Mouse (Mus musculus) lung, postnatal 25 days (tissue): Measurements from ENCODE around the gene Coq2.

ENCODE experiments used
- DNase-seq: peaks from one replicate; pipeline ENCODE4 v3.0.0; 2022; ENCODE audit warnings: low spot score

The Coq2 gene

DNA sequence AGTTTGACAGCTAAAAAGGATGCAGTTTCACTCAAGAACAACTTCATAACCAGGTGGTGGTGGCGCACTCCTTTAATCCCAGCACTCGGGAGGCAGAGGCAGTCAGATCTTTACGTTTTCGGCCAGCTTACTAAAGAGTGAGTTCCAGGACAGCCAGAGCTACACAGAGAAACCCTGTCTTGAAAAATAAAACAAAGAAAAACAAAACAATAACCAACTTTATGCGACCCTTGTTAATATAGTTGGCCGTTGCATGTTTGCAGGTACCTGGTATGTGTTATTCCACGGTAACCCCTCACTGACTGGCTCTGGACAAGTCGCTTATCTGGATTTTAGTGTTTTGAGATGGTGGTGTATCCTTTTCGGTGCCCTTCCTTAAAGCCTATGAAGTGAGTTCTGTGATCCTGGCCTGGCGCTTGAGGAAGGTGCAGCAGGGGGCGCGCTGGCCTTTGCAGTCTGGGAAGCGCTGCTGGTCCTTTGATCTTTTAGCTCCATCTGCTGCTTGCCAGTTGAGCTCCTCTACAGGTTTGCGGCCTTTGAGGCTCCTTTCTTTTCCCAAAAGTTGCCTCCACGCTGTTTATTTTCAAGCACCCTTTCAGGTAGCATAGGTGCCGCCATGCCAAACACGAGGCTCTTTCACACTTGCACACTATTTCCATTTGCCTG, at the start of gene Coq2:
TSS of gene Coq2 (minus strand) at position 430 of the 666 bp plus-strand sequence.
- DNase-seq = peak; percentile 87

DNA sequence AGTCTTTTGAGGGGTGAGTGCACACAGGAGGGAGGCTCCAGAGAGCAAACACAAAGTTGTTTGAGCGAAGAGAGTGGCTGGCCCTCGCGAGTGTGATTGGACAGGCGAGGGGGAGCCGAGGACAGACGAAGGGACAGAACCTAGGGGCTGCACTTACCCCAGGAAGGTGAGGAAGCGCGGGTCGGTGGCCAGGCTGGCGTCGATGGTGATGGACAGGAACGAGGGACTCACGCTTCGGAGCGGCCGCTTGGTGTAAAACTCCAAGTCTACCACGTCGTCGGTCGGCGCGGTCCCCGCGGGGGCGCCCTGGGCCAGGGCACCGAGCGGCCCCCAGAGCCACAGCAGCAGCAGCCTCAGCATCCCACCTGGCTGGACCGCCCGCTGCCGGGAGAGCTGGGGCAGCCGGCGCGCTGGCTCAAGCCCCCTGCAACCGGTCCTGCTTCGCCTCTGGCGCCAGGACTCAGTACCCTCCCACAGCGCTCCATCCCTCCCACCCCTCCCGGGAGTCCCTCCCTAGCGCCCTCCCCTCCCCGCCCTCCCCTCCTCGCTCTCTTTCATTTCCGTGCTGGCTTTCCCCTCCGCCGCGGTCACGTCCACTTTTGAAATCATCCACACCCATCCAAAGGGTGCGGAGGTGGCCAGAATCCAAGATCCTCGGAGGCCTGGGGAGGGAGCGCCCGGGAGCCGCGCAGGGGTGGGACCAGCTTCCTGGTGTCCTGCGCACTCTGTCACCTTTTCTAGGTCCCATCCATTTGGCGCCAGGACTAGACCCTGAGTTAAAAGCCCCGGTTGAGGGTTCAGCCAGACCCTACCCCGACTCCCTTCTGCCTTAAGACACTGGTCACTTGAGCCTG, 44.5 kb upstream of the Coq2 start, which contains the start of gene Hpse:
TSS of gene Hpse (minus strand) at position 482 of the 854 bp plus-strand sequence.
- peak; percentile 62 for DNase-seq

DNA sequence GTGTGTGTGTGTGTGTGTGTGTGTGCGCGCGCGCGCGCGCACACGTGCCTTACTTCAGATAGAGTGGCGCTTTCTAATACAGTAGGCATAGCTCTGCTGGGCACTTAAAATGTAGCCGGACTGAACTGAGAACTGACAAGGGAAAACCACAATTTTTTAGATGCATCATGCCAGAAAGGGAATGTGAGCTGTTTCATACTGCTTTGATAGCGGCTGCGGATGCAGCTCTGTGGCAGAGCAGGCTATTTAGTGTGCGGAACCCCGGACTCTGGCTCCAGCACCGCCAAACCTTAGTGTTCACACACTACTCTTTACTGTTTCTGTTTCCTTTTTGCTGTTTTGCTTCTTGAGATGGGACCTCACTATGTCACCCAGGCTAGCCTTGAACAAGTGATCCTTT, 41.8 kb upstream of the Coq2 start:
- no peak for DNase-seq

DNA sequence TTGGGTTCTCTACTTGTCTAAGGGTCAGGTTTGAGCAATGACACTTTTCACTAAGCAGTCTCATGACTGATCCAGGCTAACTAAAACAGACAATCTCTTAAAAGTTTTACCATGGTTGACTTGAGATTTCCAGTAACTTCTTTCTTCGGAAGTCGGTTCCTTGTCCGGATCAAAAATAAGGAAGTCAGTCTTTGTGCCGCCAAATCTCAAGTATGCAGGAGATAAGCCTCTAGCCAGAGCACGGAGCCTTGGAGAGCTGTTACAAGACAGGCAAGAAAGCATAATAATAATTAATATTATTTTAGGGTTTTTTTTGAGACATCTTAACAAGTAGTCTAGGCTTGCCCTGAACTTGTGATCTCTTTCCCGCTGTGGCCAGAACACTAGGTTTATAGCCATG, 36.3 kb upstream of the Coq2 start:
- no peak for DNase-seq

DNA sequence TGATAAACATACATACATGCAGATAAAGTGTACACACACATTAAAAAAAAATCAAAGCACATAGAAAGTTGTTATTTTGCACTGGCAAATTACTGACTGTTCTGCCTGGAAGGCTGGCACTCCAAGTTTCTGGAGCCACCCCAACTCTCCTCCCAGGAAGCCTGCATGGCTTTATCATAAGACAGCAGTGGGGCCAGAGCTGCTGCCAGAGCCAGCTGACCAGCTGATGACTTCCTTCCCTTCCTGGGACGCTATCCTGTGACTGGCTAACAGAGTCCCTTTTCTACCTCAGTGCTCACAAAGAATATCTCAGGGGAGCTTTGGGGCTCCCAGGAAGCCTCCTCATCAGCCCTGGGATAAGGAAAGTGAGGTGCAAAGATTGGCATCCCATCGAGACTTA, 35.1 kb upstream of the Coq2 start:
- DNase-seq = peak; percentile 3

DNA sequence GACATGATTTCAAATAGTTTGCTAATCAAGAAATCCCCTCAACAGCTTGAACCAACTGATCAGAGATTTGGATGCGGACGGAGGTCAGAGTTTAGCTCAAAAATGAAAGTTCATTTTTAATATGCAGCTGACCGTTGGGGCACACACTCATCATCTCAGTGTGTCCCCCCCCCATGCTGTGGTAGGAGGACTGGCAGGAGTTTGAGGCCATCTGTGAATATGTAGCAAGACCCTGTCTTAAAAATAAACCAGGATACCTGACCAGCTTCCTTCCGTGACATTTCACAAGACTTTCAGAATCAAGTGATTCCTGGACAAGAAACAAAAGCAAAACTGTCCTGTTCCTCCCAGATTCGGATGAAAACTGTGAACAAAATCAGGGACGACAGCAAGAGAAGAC, 34.1 kb upstream of the Coq2 start:
- no peak for DNase-seq

DNA sequence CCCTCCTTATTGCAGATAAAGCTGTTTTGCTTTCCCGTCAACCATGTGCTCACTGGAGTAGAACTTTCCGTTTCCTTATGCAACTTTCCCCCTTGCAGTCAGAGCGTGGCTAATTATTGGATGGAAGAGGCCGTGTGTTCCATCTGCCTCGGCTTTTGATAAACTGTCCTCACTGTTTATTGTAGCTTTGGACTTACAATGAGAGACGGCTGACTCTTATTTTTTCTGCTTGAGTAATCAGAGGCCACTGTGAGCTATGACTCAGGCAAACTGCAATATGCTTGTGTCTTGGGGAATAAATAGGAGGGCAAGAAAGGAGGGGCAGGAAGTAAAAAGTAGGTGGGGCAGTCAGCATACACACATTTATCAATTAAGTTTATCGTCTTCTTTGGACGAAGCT, 31.7 kb upstream of the Coq2 start:
- DNase-seq = no peak

DNA sequence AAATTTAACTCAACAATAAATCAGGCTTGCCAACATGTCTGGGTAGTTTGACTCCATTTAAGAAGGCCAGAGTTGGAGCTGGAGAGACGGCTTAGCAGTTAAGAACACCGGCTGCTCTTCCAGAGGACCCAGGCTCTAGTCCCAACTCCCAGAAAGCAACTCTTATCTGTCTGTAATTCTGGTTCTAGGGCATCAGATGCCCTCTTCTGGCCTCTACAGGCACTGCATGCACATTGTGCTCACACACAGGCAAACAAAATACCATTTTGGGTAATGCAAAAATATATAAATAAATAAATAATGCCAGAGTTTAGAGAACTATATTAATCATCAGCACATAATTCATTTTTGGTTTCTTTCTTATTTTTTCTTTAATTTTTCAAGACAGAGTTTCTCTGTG, 29.3 kb upstream of the Coq2 start:
- DNase-seq = no peak

DNA sequence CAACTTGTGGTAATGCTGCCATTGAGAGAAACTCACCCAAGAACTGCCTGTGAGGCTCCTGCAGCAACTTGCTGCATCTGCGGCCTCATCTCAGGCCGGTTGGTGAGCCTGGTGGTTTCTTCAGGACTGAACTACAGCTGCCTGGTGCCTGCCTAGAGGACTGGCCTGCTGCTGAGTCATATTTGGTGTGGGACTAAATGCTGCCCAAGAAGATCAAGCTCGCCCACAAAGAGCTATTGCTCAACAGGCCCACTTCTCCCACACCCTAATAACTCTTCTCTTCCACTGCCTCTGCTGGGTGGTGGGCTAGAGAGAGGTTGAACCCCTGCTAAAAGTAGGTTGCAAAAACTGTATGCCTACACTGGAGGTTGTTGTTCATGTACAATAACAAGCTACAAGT, 27.4 kb upstream of the Coq2 start:
- DNase-seq = no peak

DNA sequence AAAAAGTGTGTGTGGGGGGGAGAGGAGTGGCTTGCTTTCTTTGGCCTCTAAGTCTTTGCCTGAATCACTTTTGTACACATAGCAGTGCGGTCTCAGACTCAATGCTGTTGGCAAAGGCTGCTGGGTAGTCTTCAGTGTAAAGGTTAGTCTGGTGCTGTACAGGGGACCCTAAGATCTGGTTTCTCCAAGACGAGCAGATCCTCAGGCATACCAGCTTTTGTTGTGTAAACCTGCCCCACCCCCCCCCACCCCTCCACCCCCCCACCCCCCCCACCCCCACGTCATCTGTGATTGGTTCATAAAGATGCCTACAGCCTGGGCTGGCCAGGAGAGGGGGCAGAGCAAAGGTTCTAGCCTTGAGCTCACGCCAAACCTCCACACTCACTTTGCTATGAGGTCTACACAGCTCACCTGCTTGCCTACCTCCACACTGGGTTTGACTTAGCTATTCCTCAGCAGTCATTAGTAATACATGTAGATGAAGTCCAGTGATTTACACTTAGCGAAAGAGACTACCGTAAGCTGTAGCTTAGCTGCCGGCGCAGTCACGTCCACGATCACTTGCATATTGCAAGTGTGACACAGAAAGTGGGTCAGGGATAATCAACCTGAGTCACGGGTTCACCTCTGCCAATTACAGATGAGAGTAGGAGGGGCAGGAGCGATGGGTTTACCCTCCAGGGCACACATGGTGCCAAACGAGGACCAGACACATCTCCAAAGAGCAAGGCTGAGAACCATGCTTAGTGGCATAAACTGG, 26.1 kb upstream of the Coq2 start:
- no peak for DNase-seq

DNA sequence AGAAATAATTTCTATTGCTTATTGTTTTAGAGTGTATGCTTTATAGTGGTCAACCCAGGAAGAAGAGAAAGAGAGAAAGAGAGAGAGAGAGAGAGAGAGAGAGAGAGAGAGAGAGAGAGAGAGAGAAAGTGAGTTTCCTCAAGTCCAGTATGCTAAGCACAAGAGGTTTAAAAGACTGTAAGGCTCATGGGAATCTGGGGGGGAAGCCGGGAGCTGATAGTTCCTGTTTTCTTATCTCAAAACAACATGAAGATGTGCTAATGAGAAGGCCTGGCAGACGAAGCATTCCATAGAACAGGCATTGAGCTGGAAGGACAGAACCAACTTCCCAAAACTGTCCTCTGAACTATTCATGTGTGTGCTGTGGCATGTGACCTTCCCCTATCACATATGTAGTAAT, 22.9 kb upstream of the Coq2 start:
- DNase-seq = no peak

DNA sequence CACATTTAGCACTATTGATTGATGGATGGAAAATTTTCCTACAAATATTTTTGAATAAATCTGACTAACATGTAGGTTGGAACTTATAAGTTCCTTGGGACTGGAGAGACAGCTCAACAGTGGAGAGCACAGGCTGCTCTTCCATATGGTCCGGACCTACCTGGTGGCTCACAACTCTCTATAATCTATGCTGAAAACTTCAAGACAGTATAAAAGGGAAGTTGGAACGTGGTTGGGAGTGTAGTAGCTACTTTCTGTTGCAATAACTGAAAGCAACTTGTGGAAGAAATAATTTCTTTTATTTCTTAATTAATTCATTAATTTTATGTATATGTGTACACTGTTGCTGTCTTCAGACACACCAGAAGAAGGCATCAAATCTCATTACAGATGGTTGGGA, 22.5 kb upstream of the Coq2 start:
- DNase-seq = no peak

DNA sequence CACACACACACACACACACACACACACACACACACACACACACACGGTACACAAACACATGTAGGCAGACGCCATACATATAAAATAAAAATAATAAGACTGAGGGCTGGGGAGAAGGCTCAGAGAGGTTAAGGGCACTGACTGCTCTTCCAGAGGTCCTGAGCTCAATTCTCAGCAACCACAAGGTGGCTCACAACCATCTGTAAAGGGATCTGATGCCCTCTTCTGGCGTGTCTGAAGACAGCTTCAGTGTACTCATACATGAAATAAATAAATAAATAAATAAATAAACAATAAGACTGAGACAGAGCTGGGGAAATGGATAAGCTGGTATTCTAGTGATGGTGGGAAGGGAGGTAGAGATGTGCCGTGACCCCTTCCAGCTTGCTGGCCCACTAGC, 10.7 kb upstream of the Coq2 start:
- DNase-seq = no peak

DNA sequence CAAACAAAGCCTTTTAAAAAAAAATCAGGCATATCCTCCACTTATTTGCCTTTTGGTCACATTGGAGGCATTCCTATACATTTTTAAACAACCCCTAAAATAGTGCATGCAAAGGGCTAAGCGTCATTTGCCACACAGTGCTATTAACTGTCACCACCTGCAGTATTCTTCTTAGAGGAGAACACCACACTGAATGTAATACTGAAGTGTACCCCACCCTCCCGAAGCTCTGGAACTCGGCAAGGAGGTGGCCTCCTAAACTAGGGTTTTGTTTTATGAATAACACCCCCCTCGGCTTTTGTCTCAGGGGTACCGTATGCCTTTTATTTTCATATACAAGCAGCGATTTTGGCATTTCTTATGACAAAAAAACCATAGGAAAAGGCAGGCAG, 5.6 kb upstream of the Coq2 start:
- no peak for DNase-seq

DNA sequence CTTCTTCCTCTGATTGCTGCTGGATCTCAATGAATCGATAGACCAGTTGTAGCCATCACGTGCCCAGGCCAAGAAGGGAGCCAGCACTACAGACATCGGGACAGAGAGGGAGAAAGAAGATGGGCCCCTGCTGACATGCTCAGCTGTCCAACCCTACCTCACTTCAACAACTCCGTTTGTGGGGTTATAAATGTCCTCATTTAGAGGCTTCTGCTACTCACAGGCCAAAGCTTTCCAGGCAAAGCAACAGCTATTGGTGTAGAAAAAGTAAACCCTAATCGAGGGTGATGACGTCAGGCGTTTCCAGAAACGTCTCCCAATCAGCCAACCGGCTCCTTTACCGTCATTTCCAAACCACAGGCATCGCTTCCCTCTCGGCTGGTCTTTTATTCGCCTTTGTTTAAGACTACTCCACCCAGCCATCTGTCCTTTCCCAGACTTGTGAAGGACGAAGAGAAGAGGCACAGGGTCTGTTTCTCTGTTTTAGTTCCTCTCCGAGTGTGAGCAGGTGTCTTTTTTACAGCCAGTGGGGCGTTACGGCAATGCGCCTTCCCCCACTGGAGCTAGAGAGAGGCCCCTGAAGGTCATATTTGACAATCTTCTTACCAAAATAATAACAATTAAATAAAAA, 5.1 kb upstream of the Coq2 start:
- DNase-seq = no peak

DNA sequence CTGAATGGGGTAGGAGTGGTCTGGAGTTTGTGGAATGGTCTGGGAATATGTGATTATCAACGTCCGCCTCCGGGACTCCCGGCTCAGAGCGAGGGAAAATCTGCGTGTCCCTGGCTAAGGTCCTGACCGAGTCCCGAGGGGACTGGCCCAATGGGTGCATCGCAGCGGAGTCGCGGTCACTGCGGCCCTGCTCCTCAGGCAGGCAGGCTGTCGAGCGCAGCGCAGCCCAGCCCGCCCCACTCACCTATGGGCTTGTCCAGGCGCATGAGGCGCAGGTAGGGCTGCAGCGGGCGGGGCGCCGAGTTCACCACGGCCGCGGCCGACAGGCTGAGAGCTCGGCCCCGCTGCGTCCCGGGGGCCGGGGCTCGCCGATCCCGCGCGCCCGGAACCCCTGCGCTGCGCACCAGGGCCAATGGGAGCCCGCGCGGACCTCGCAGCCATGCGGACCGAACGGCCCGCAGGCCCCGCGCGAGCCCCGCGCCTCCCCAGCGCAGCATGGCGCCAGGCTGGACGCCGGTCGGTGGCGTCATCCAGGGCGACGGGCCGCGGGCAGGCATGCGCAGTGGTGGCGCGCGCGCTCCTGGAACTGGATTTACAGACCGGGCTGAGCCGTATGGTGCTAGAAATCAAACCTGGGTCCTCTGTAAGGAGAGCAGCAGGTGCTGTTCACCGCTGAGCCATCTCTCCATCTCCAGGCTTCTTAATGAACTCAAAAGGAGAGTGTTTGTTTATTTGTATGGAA, 1.0 kb downstream of the Coq2 start:
- peak; percentile 87 for DNase-seq

DNA sequence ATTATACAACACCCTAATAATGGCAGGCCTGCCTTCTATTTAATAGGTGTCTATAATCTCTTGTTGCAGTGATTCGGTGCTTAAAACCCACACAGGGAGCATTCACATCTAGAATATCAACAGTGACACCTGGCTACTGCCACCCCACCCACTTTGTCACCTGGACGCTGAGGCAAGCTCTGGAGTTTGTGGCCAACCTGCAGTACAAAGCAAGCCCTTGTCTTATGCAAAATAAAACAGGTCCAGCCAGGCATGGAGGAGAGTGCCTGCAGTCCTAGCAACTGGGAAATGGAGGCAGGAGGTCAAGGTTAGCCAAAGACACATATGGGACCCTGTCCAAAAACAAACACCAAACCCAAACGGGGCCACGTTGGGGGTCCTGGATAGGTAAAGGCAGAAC, 2.5 kb downstream of the Coq2 start:
- no peak for DNase-seq

DNA sequence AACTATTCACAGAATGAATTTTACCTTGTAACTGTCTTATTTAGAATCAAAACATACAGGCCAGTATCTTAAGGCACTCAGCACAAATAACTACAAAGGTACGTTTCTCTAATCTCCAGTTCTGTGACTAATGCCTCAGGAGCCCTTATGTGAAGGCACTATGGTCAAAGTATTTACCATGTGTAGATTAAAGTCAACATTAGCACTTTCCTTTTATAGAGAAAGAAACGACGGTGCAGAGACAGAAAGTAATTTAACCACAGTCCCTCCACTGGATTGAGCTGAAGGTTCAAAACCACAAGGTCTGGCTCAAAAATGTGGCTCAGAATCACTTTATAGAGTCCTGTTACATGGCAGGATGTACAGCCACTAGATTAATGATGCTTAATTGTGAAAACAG, 3.0 kb downstream of the Coq2 start:
- DNase-seq = no peak

DNA sequence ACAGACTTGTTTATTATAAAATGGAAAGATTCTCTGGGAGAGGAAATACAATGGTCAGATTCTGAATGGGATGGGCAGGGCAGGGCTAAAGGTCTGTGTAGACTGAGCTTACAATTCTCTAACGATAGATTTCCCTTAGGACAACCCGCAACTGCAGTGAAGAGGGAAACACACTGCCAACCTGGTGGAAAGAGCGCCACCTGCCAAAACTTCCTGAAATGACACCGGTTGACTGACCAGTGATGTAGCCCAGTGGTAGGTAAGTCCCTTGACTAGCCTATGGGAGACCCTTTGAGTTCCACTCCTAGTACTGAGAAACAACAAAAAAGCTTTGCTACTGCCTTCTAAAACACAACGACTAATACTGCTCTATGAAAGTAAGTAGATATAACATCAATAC, 3.5 kb downstream of the Coq2 start:
- peak; percentile 47 for DNase-seq

DNA sequence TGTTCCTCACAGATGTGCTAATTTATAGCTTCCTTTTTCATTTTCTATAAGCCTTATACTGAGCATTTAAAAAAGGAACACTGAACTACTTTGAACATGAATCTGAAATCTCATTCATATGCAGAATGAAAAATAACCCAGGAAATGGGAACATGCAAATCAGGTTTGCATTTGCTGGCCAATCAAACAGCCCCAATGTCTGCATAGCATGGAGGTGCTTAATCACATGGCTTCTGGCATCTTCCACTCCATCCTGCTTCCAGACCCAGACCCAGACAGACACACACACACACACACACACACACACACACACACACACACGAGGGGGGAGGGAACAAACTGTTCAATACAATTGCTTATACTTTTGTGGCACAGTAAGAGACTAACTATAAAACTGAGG, 8.0 kb downstream of the Coq2 start:
- no peak for DNase-seq

DNA sequence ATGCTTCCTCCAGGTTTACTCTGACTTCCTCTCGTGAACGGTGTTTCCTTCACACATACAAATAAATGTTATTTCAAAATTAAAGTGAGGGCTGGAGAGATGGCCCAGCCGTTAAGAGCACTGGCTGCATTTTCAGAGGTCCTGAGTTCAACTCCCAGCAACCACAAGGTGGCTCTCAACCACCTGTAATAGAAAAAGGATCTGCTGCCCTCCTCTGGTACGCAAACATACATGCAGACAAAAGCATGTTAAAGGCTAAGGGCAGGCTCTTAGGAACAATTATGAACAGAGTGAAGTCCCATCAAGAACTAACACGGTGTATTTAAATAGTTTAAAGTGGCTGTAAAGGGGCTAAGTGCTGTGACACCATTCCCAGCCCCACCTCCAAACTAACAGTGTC, 11.1 kb downstream of the Coq2 start:
- peak; percentile 64 for DNase-seq

DNA sequence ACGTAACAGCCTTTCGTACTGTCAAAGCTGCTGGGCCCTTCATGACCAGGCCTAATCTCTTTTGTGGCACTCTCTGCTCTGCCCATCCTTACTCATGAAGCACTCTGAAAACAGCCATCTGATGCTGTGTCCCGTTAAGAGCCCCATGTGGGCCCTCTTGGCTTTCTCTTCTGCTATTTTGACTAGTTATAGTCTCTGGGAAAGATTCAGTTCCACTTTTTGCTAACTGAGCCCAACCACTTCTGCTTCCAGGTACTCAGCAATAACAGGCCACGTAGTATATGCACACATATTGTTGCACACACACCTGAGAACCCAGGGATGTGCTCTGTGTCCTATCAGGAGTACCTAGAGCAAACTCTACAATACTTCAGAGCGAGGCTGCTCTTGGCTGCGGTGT, 11.9 kb downstream of the Coq2 start:
- peak; percentile 52 for DNase-seq
